Mouse (Mus musculus): ENCODE measurements around the gene Arntl2.

DNA sequence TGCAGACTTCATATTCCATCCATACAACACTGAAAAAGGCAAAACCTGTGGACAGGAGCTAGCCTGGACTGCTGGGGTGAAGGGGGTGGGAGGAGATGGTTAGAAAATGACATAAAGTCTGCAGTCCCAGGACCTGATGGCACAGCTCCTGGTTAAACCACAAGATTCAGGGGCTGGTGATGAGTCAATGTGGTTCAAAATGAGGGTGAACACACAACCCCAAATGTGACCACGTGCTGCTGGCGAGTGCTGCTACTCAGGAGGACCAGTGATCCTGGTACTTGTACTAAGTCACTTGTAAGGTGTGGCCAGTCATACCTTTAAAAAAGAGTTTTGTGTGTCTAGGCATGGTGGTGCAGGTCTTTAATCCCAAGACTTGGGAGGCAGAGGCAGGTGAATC lies 67.3 kb downstream of the Arntl2 start:
- no peak for TF ChIP-seq ELF1 (IDR thresholded peaks at IDR 0.05; ENCODE audit: low read depth, low read length)
- no peak for TF ChIP-seq CHD2 (IDR thresholded peaks at IDR 0.05; ENCODE audit: low read length)
- no peak for TF ChIP-seq EP300 (IDR thresholded peaks at IDR 0.05; ENCODE audit: low read depth in 1 of 2, low read length in 2 of 2)
- no peak for TF ChIP-seq HCFC1 (IDR thresholded peaks at IDR 0.05; ENCODE audit: low read depth, low read length)
- TF ChIP-seq POLR2A (IDR thresholded peaks at IDR 0.05; ENCODE audit: control insufficient read depth in 1 of 2, insufficient read depth in 1 of 2, low read depth in 1 of 2, low read length in 2 of 2, poor library complexity in 1 of 2), result no peak
- TF ChIP-seq POLR2AphosphoS5 (IDR thresholded peaks at IDR 0.05; ENCODE audit: borderline replicate concordance, low read depth, low read length), result no peak
- no peak for TF ChIP-seq USF2 (IDR thresholded peaks at IDR 0.05; ENCODE audit: borderline replicate concordance in 1 of 2, insufficient read depth in 1 of 2, low read depth in 1 of 2, low read length in 2 of 2)
- TF ChIP-seq KAT2A (conservative IDR thresholded peaks at IDR 0.05; ENCODE audit: low read depth, low read length), result no peak
- TF ChIP-seq GATA1 (IDR thresholded peaks at IDR 0.05; ENCODE audit: low read depth, low read length), result no peak
